Mouse (Mus musculus) testis, adult 2 months (tissue): Measurements from ENCODE around the gene Pde6b. TPM values are rescaled to one million over a fixed set of nuclear protein-coding genes. Genes with fewer than 3 reads are reported as not detected.

ENCODE experiments used
- H3K27ac ChIP-seq: fragments of 200-500 bp; 2 replicates; pipeline ENCODE4 v1.5.1; 2012; ENCODE audit warnings: low read depth, low read length; ENCODE audit not compliant: control insufficient read depth, insufficient read depth
- H3K27me3 ChIP-seq: fragments of 200-500 bp; 2 replicates; pipeline ENCODE4 v1.6.1; 2012; ENCODE audit warnings: mild to moderate bottlenecking, low read length, moderate library complexity; ENCODE audit not compliant: control insufficient read depth, insufficient read depth
- H3K36me3 ChIP-seq: fragments of 200-500 bp; 2 replicates; pipeline ENCODE4 v1.6.1; 2012; ENCODE audit warnings: mild to moderate bottlenecking, low read length; ENCODE audit not compliant: control insufficient read depth, insufficient read depth
- H3K4me1 ChIP-seq: fragments of 200-500 bp; 2 replicates; pipeline ENCODE4 v1.6.1; 2012; ENCODE audit warnings: low read length; ENCODE audit not compliant: control insufficient read depth, insufficient read depth
- H3K4me3 ChIP-seq: fragments of 200-500 bp; 2 replicates; pipeline ENCODE4 v1.5.1; 2012; ENCODE audit warnings: low read depth, mild to moderate bottlenecking, low read length, moderate library complexity, mixed read lengths; ENCODE audit not compliant: control insufficient read depth
- CTCF ChIP-seq: fragments of 200-500 bp; IDR thresholded peaks from 2 replicates; pipeline ENCODE4 v1.5.1; 2012; ENCODE audit warnings: low read depth, mild to moderate bottlenecking, inconsistent platforms, low read length, moderate library complexity; ENCODE audit not compliant: control insufficient read depth, insufficient read depth, insufficient replicate concordance
- POLR2A ChIP-seq: fragments of 200-500 bp; IDR thresholded peaks from 2 replicates; pipeline ENCODE4 v1.6.1; 2012; ENCODE audit warnings: low read depth, mild to moderate bottlenecking, inconsistent platforms, low read length, moderate library complexity; ENCODE audit not compliant: control insufficient read depth
- polyA plus RNA-seq: library from polyadenylated mRNA; depleted of rRNA; stranded (reverse); fragments of >200 nt; gene quantifications from 2 replicates; pipeline ENCODE4 v1.2.3, GENCODE M21; 2012

The Pde6b gene
- polyA plus RNA-seq, 1 experiment: 0.02 TPM

- TF ChIP-seq POLR2A (no peak), CTCF (no peak)
- H3K36me3 ChIP-seq: no peaks in the 10 kb centered on the region
- peak overlapping the region; percentile 75 for H3K4me3 ChIP-seq
- H3K4me1 ChIP-seq: peaks cover 25% of the 10 kb centered on the region
- H3K27me3 ChIP-seq: no peaks in the 10 kb centered on the region
- no peak overlapping the region for H3K27ac ChIP-seq
These were observed 19.2 kb upstream of the Pde6b start for GRCm38 (mm10) chr5:108368851-108369621.

GRCm38 (mm10) chr5:108369964-108370363, 18.2 kb upstream of the Pde6b start:
- H3K36me3 ChIP-seq: no peaks in the 10 kb centered on the region
- no peak for TF ChIP-seq CTCF
- TF ChIP-seq POLR2A: no peak
- H3K4me3 ChIP-seq: no peak overlapping the region
- peaks cover 25% of the 10 kb centered on the region for H3K4me1 ChIP-seq
- H3K27ac ChIP-seq: no peak overlapping the region
- no peaks in the 10 kb centered on the region for H3K27me3 ChIP-seq

- H3K27ac ChIP-seq: no peak overlapping the region
- H3K36me3 ChIP-seq: no peaks in the 10 kb centered on the region
- peaks cover 3% of the 10 kb centered on the region for H3K4me1 ChIP-seq
- no peaks in the 10 kb centered on the region for H3K27me3 ChIP-seq
- TF ChIP-seq POLR2A: no peak
- TF ChIP-seq CTCF: no peak
- H3K4me3 ChIP-seq: no peak overlapping the region
These were observed 14.1 kb upstream of the Pde6b start for GRCm38 (mm10) chr5:108374079-108374478.

- H3K4me1 ChIP-seq: no peaks in the 10 kb centered on the region
- no peak overlapping the region for H3K27ac ChIP-seq
- no peaks in the 10 kb centered on the region for H3K36me3 ChIP-seq
- TF ChIP-seq POLR2A (no peak), CTCF (no peak)
- no peaks in the 10 kb centered on the region for H3K27me3 ChIP-seq
- no peak overlapping the region for H3K4me3 ChIP-seq
These were observed 12.1 kb upstream of the Pde6b start for GRCm38 (mm10) chr5:108376059-108376458.

- H3K27me3 ChIP-seq: no peaks in the 10 kb centered on the region
- no peak overlapping the region for H3K4me3 ChIP-seq
- H3K36me3 ChIP-seq: no peaks in the 10 kb centered on the region
- no peaks in the 10 kb centered on the region for H3K4me1 ChIP-seq
- H3K27ac ChIP-seq: no peak overlapping the region
- TF ChIP-seq POLR2A (no peak), CTCF (no peak)
These were observed 9.8 kb upstream of the Pde6b start for GRCm38 (mm10) chr5:108378346-108378745.

GRCm38 (mm10) chr5:108385632-108386031, 2.6 kb upstream of the Pde6b start:
- Histone ChIP-seq H3K27ac (no peak overlapping the region), H3K27me3 (no peaks in the 10 kb centered on the region), H3K4me3 (no peak overlapping the region), H3K4me1 (no peaks in the 10 kb centered on the region), H3K36me3 (no peaks in the 10 kb centered on the region)
- TF ChIP-seq POLR2A: no peak
- TF ChIP-seq CTCF: no peak

GRCm38 (mm10) chr5:108386449-108386848, 1.7 kb upstream of the Pde6b start:
- H3K4me1 ChIP-seq: no peaks in the 10 kb centered on the region
- TF ChIP-seq POLR2A (no peak), CTCF (no peak)
- no peaks in the 10 kb centered on the region for H3K27me3 ChIP-seq
- H3K27ac ChIP-seq: no peak overlapping the region
- H3K36me3 ChIP-seq: no peaks in the 10 kb centered on the region
- H3K4me3 ChIP-seq: no peak overlapping the region
